Mouse (Mus musculus) limb, embryonic 14.5 days (tissue): Measurements from ENCODE around the gene Rab11fip4. TPM values are rescaled to one million over a fixed set of nuclear protein-coding genes. Genes with fewer than 3 reads are reported as not detected.

Source experiments
- ATAC-seq: fragments of 200-750 bp; cut with Nextera tagmentation; 2 replicates; pipeline ENCODE4 v1.8.0; 2017; ENCODE audit warnings: low read depth, moderate number of reproducible peaks, moderate TSS enrichment; ENCODE audit not compliant: low FRiP score
- DNase-seq: peaks from one replicate; pipeline ENCODE4 v3.0.0-alpha.2; 2015; ENCODE audit warnings: low spot score
- H3K27ac ChIP-seq: fragments of 300-500 bp; sonication (generic); replicated peaks from 2 replicates; pipeline ENCODE4 v1.5.1; 2014; ENCODE audit warnings: low read depth, mild to moderate bottlenecking, low read length, moderate library complexity, mixed read lengths
- H3K27me3 ChIP-seq: fragments of 300-500 bp; sonication (generic); 2 replicates; pipeline ENCODE4 v1.6.1; 2014; ENCODE audit warnings: low read length, mixed read lengths; ENCODE audit not compliant: control insufficient read depth, insufficient read depth
- H3K36me3 ChIP-seq: fragments of 300-500 bp; sonication (generic); 2 replicates; pipeline ENCODE4 v1.6.1; 2014; ENCODE audit warnings: mild to moderate bottlenecking, low read length, moderate library complexity, mixed read lengths; ENCODE audit not compliant: control insufficient read depth, insufficient read depth
- H3K4me1 ChIP-seq: fragments of 300-500 bp; sonication (generic); 2 replicates; pipeline ENCODE4 v1.6.1; 2014; ENCODE audit warnings: antibody characterized with exemption, low read length, mixed read lengths; ENCODE audit not compliant: control insufficient read depth, insufficient read depth
- H3K4me2 ChIP-seq: fragments of 300-500 bp; sonication (generic); replicated peaks from 2 replicates; pipeline ENCODE4 v1.6.1; 2014; ENCODE audit warnings: low read depth, mild to moderate bottlenecking, low read length, moderate library complexity; ENCODE audit not compliant: severe bottlenecking
- H3K4me3 ChIP-seq: fragments of 300-500 bp; sonication (generic); replicated peaks from 2 replicates; pipeline ENCODE4 v1.5.1; 2014; ENCODE audit warnings: low read length
- H3K9ac ChIP-seq: fragments of 300-500 bp; sonication (generic); 2 replicates; pipeline ENCODE4 v1.6.1; 2014; ENCODE audit warnings: mild to moderate bottlenecking, low read depth, low read length, moderate library complexity; ENCODE audit not compliant: severe bottlenecking
- H3K9me3 ChIP-seq: fragments of 300-500 bp; sonication (generic); 2 replicates; pipeline ENCODE4 v1.6.1; 2016; ENCODE audit warnings: low read length; ENCODE audit not compliant: control insufficient read depth
- POLR2A ChIP-seq: fragments of 200-500 bp; IDR thresholded peaks from 2 replicates; pipeline ENCODE4 v1.8.0; 2012; ENCODE audit warnings: inconsistent platforms, mild to moderate bottlenecking, moderate library complexity, borderline replicate concordance; ENCODE audit not compliant: insufficient read depth, insufficient read length; ENCODE audit errors: extremely low read depth
- WGBS: fragments of 180-500 bp; shearing (Covaris S2); extraction: QIAGEN DNeasy Blood & Tissue Kit; methylation state at CpG from one replicate; pipeline ENCODE4 v1.1.7; 2014; 5-methylcytosine and 5-hydroxymethylcytosine counted together
- polyA plus RNA-seq, 2 experiments: library from polyadenylated mRNA; depleted of rRNA in 1 of 2; stranded (reverse) in 1 of 2; unstranded in 1 of 2; fragments of >200 nt; fragmentation: Nextera tagmentation in 1 of 2; extraction: Ambion mirVana in 1 of 2; gene quantifications; 2 replicates each; pipeline versions ENCODE4 v1.2.1 to v1.2.3; 2012 to 2014

The Rab11fip4 gene
- polyA plus RNA-seq, 2 experiments: 7.4 to 16.4 TPM

GRCm38 (mm10) chr11:79658205-79658825 is 67.3 kb downstream of the Rab11fip4 start:
- 79% methylated on average over 10 of the region's 10 CpGs for WGBS

GRCm38 (mm10) chr11:79660361-79661205 is 69.6 kb downstream of the Rab11fip4 start:
- Histone ChIP-seq H3K4me1 (peaks cover 24% of the 10 kb centered on the region), H3K4me2 (peak overlapping the region; percentile 95), H3K4me3 (peak overlapping the region; percentile 63), H3K9ac (peak overlapping the region; percentile 81), H3K27ac (peak overlapping the region; percentile 67), H3K9me3 (no peaks in the 10 kb centered on the region), H3K36me3 (no peaks in the 10 kb centered on the region), H3K27me3 (no peaks in the 10 kb centered on the region)
- 1% methylated on average over 50 of the region's 69 CpGs for WGBS
- TF ChIP-seq POLR2A: 0 out of 2 replicates have a peak, but pooled peaks have one; percentile 10
- ATAC-seq (peak; percentile 90), DNase-seq (peak; percentile 77)

More at GRCm38 (mm10) chr11:79658205-79658825, 67.3 kb downstream of the Rab11fip4 start:
- no peaks in the 10 kb centered on the region for H3K27me3 ChIP-seq
- no peaks in the 10 kb centered on the region for H3K9me3 ChIP-seq
- H3K27ac ChIP-seq: no peak overlapping the region
- H3K4me2 ChIP-seq: no peak overlapping the region
- no peaks in the 10 kb centered on the region for H3K36me3 ChIP-seq
- H3K4me1 ChIP-seq: peaks cover 17% of the 10 kb centered on the region
- no peak overlapping the region for H3K9ac ChIP-seq
- ATAC-seq (no peak), DNase-seq (no peak)
- no peak for TF ChIP-seq POLR2A
- no peak overlapping the region for H3K4me3 ChIP-seq

- peaks cover 24% of the 10 kb centered on the region for H3K4me1 ChIP-seq
- H3K36me3 ChIP-seq: no peaks in the 10 kb centered on the region
- H3K9ac ChIP-seq: peak overlapping the region; percentile 81; the same call in 1 of the 2 replicates
- peak overlapping the region; percentile 95 for H3K4me2 ChIP-seq
- H3K27ac ChIP-seq: no peak overlapping the region
- peak overlapping the region; percentile 63 for H3K4me3 ChIP-seq
- no peak for DNase-seq
- 39% methylated on average over 6 of the region's 6 CpGs for WGBS
- H3K27me3 ChIP-seq: no peaks in the 10 kb centered on the region
- H3K9me3 ChIP-seq: no peaks in the 10 kb centered on the region
- no peak for ATAC-seq
- TF ChIP-seq POLR2A: no peak
Measured at GRCm38 (mm10) chr11:79661877-79662545, 71.0 kb downstream of the Rab11fip4 start.

- peaks cover 24% of the 10 kb centered on the region for H3K4me1 ChIP-seq
- DNase-seq (no peak), ATAC-seq (no peak)
- H3K9me3 ChIP-seq: no peaks in the 10 kb centered on the region
- H3K9ac ChIP-seq: no peak overlapping the region
- H3K36me3 ChIP-seq: no peaks in the 10 kb centered on the region
- TF ChIP-seq POLR2A: no peak
- no peak overlapping the region for H3K27ac ChIP-seq
- H3K4me2 ChIP-seq: peak overlapping the region; percentile 95
- 79% methylated on average over 9 of the region's 9 CpGs for WGBS
- no peaks in the 10 kb centered on the region for H3K27me3 ChIP-seq
- 0 out of 2 replicates have a peak overlapping the region, but pooled peaks have one; percentile 0 for H3K4me3 ChIP-seq
Measured at GRCm38 (mm10) chr11:79663158-79663557, 72.1 kb downstream of the Rab11fip4 start.

- ATAC-seq: no peak
- no peaks in the 10 kb centered on the region for H3K9me3 ChIP-seq
- no peak overlapping the region for H3K27ac ChIP-seq
- no peak for TF ChIP-seq POLR2A
- 76% methylated on average over 7 of the region's 7 CpGs for WGBS
- 0 out of 2 replicates have a peak overlapping the region, but pooled peaks have one; percentile 0 for H3K4me3 ChIP-seq
- no peaks in the 10 kb centered on the region for H3K27me3 ChIP-seq
- DNase-seq: no peak
- H3K9ac ChIP-seq: no peak overlapping the region
- peak overlapping the region; percentile 29 for H3K4me2 ChIP-seq
- H3K36me3 ChIP-seq: no peaks in the 10 kb centered on the region
- H3K4me1 ChIP-seq: peaks cover 24% of the 10 kb centered on the region
Measured at GRCm38 (mm10) chr11:79663570-79663969, 72.6 kb downstream of the Rab11fip4 start.
